Mouse (Mus musculus) embryonic fibroblast, embryonic 13.5 days (primary cell): Measurements from ENCODE around the gene Tuba4a.

Experiments used
- CTCF ChIP-seq: IDR thresholded peaks from 2 replicates; pipeline ENCODE4 v1.5.1; 2011; ENCODE audit warnings: mild to moderate bottlenecking, control low read depth, low read length, moderate library complexity, borderline replicate concordance; ENCODE audit not compliant: insufficient read depth
- POLR2A ChIP-seq: IDR thresholded peaks from 2 replicates; pipeline ENCODE4 v1.6.1; 2011; ENCODE audit warnings: low read depth, mild to moderate bottlenecking, control low read depth, low read length, moderate library complexity

- no peak for TF ChIP-seq POLR2A
- no peak for TF ChIP-seq CTCF
Measured at GRCm38 (mm10) chr1:75255516-75256046, 35.9 kb upstream of the Tuba4a start.
